Mouse (Mus musculus) adipose tissue, adult 10 weeks (tissue): ENCODE data around the gene Gm10282. TPM values are rescaled to one million over a fixed set of nuclear protein-coding genes. Genes with fewer than 3 reads are reported as not detected.

Experiments
- polyA plus RNA-seq: library from polyadenylated mRNA; stranded (reverse); fragments of 350-450 nt; fragmentation: Illumina TruSeq; extraction: RNeasy Lipid Tissue Mini Kit (QIAGEN cat#74804); gene quantifications from one replicate; pipeline ENCODE4 v1.2.3, GENCODE M21; 2014; ENCODE audit warnings: low read depth, low replicate concordance

Gene Gm10282
- 6.0 TPM for polyA plus RNA-seq

DNA sequence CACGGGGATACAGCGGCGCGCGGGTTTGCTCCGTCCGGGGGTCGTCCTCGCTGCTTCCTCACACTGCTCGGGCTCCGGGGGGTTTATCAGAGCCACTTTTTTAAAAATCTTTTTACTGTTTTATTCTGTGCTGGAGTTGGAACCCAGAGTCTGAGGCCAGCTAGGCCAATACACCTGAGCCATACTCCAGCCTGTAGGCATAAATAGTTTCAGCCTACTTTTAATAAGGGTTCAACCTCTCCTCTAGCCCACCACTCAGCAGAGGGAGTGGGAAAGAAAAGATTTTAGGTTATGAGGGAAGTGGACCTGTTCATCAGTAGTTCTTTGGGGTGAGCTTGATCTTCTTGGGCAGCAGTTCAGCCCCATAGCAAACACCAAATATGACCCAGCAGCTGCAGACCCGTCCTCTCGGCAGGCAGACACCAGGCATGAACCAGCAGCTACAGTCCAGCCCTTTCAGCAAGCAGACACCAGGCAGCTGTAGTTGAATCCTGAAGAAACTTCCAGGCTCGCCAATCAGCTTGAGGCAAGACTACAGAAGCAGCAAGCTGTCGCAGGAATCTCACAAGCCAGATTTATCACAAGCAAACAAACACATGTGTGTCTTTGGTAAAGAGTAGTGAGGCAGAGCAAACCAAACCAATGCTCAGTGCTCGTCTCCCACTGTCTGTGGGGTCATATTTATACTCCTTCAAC lies at the start of gene Gm10282:
TSS of gene Gm10282 (minus strand) at position 51 of the 696 bp plus-strand sequence.

DNA sequence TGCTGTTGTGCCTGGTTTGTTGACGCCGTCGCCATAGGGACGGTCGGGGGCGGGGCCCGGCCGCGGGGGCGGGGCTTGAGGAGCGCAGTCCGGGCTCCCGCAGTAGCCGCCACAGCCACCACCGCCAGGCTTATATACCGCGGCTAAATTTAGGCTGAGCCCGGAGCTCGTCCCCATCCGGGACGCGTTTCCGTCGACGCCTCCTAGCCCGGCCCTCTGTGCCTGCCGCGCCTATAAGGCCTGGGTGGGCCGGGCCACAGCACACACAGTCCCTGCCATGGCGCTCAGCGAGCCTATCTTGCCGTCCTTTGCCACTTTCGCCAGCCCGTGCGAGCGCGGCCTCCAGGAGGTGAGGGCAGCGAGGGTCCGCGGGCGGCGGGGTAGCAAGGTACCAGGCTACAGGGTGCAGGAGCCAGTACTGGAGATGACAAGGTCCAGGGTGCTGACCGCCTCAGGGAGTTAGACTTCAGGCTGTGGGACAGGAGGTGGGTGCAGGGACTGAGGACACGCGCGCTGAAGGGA lies 13.8 kb upstream of the Gm10282 start, which contains the start of gene Klf2:
TSS of gene Klf2 (plus strand) at position 233 of the 522 bp plus-strand sequence.

Other genes with a start within 250 kb of the Gm10282 start
- not detected for gene Olfr373, start 222.1 kb downstream of the Gm10282 start, polyA plus RNA-seq
- not detected for gene Olfr374, start 198.2 kb downstream of the Gm10282 start, polyA plus RNA-seq
- gene Tpm4, start 170.3 kb downstream of the Gm10282 start, polyA plus RNA-seq, result 141 TPM
- gene Rab8a, start 144.1 kb downstream of the Gm10282 start, polyA plus RNA-seq, result 56.7 TPM
- gene Hsh2d, start 115.6 kb downstream of the Gm10282 start, polyA plus RNA-seq, result 0.17 TPM
- 0.47 TPM for gene Cib3, start 92.4 kb downstream of the Gm10282 start, polyA plus RNA-seq
- gene Gm11034, start 91.6 kb downstream of the Gm10282 start, polyA plus RNA-seq, result not detected
- gene Fam32a, start 85.5 kb downstream of the Gm10282 start, polyA plus RNA-seq, result 55.7 TPM
- 41.0 TPM for gene Ap1m1, start 65.2 kb downstream of the Gm10282 start, polyA plus RNA-seq
- 31.2 TPM for gene Klf2, start 13.8 kb upstream of the Gm10282 start, polyA plus RNA-seq
- 48.7 TPM for gene Eps15l1, start 116.2 kb upstream of the Gm10282 start, polyA plus RNA-seq
- 5.5 TPM for gene Calr3, start 138.6 kb upstream of the Gm10282 start, polyA plus RNA-seq
- gene 1700030K09Rik, start 138.6 kb upstream of the Gm10282 start, polyA plus RNA-seq, result 9.1 TPM
- 32.8 TPM for gene Cherp, start 170.0 kb upstream of the Gm10282 start, polyA plus RNA-seq
- 32.6 TPM for gene Slc35e1, start 187.4 kb upstream of the Gm10282 start, polyA plus RNA-seq
- 7.0 TPM for gene Med26, start 243.0 kb upstream of the Gm10282 start, polyA plus RNA-seq